Mouse (Mus musculus) yolk sac, embryonic 10.5 days (tissue): ENCODE data around the gene Xrcc1.
"Not testable (repeated sequence)": the region's sequence is repeated elsewhere in the genome, so short reads cannot be mapped to it uniquely, and the experiment has no call there.

ENCODE experiments used
- DNase-seq: peaks from one replicate; pipeline ENCODE4 v3.0.0-alpha.2; 2017; ENCODE audit warnings: low spot score

Gene Xrcc1

DNA sequence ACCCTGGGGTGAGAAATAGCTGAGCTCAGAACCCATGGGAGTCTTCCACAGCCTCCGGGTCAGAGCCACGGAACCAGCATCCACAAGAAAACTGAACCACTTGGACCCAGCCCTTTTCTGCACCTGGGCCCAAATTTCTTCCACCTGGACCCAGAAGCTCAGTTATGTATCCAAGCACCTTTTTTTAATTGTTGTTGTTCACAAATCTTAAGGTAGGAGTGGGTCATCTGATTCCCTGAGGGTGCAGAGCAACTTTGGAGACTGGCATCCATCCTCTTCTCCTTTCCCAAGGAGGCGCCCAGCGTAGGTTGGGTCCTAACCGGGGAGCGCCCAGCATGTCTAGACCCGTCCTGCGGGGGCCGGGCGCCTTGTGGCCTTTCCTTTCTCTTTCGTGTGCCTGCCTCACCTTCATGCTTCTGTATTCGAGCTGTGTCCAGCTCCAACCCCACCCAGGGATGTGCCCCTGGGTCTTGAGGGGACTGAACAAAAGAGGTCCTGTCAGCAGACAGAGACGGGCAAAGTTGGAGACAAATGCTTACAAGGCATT is at the start of gene Xrcc1, which contains the start of gene Pinlyp:
Gene Xrcc1 (plus strand): TSS at position 222 of the 547 bp plus-strand sequence.
Gene Pinlyp (minus strand): TSS at position 51 of the 547 bp plus-strand sequence.
- DNase-seq: no peak

DNA sequence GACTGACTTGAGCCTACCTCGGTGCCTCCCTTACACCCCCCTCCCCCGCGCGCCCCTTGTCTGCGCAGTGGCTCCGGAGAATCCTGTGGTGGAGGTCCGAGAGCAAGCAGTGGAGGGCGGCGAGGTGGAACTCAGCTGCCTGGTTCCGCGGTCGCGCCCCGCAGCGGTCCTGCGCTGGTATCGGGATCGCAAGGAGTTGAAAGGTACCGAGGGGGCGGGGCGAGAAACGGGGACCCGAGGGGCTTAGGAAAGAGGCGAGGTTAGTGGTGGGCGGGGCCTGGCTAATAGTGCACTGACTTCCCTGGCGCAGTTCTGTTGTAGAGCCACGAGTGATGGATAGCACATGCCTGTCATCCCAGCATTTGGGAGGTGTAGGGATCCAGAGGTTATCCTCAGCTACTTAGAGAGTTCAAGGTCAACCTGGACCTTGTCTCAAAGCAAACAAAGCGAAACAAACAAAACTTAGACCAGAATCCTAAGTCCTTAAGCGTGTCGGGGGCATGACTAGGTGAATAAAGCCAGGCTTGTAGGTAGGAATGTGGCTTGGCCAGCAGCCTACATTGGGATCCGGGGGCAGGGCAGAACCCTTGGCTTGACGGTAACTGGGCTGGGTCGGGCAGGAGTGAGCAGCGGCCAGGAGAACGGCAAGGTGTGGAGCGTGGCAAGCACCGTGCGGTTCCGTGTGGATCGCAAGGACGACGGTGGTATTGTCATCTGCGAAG is 46.1 kb upstream of the Xrcc1 start:
- DNase-seq: no peak

DNA sequence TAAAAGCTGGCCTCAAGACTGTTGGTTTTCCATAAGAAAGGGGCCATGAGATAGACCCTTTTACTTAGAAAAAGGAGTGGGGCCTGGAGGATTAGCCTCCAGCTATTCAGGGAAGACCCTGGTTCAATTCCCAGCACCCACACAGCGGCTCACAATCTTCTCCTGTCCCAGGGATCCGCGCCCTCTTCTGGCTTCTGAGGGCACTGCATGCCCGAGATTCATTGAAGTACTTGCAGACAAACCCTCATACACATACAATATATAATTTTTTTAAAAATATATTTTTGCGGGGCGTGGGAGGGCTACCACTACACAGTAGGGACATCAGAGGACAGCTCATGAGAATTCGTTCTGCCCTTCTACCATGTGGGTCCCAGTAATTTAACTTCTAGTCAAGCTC is 45.2 kb upstream of the Xrcc1 start:
- DNase-seq: no peak

DNA sequence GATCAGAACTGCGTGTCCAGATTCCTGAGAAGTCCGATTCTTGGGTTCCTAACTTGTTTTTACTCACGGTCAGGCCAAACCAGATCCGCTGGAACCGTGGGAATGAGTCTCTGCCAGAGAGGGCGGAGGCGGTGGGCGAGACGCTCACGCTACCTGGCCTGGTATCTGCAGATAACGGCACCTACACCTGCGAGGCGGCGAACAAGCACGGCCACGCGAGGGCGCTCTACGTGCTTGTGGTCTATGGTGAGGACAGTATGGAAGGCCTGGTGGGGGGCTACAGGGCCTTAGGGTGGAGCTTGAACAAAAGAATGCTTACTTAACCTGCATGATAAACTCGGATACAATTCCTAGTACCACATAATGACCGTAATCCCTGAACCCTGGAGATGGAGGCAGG is 44.6 kb upstream of the Xrcc1 start:
- no peak for DNase-seq

DNA sequence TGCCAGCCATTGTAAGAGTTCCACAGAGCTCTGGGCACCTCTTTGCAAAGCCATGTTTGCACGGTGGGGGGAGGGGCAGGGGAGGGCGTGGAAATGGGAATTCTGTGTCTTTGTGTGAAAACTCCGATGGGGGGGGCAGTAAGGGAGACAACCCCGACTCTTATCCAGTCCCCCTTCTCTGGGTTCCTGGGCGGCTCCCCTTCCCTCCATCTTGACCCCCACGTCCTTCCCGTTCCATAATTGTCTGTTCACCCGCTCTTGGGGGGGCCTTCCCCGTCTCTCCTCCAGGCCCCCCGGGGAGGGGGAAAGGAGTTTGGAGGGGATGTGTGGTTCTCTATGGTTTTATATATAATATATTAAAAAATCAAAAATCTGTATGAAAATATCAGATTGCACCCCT is 42.1 kb upstream of the Xrcc1 start:
- DNase-seq: no peak

DNA sequence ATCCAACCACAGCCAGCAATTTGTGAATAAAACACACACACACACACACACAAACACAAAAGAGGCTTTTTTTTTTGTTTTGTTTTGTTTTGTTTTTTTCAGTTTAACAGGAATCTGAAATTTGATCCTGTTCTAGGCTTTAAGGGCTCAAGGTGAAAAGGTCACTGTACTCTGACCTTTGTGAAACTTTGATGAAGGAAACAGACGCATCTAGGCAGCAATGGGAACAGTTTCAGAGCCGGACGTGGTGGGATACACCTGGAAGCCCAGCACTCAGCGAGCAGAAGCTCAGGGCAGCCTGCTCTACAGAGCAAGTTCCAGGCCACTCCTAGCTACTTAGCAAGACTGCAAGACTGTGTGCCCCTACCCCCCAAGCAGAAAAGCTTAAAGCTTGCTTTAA is 41.2 kb upstream of the Xrcc1 start:
- DNase-seq: no peak

DNA sequence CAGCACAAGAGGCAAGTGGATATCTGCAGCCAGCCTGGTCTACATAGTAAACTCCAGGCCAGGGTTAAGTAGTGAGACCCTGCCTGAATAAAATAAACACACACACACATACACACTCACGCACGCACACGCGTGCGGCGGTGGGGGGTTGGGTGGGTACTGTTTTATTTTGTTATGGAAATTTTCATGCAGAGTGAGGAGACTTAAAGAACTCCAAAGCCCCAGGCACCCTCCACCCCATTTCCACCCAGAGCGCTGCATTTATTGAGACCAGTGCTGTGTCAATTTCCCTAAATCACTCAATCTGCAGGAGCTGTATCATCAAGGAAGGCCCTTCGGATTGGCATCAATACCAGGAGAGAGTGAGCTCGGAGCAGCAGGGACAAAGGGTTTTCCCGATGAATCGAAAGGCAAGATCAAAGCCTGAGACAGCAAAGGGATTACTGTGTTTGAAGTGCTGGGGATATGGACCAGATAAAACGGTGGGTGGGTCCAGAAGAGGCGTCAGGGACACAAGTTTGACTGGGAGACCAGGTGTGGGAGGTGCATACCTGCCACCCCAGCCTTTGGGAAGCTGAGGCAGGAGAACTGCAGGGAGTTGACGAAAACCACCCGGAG is 40.5 kb upstream of the Xrcc1 start:
- DNase-seq: no peak

DNA sequence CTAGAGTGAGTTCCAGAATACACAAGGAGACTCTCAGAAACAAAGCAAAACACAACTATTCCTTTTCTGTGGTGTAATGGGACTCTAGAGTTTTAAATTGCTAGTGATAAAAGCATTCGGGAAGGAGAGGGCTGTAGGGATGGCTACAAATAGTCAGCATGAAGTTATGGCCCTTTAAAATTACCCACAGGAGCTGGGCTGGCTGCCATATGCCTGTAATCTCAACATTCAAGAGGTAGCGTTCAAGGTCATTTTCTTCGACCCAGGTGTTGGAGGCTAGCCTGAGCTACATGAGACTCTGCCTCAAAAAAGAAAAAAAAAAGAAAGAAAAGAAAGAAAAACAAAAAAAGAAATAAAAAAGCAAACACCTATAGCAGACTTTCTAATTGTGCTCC is 40.0 kb upstream of the Xrcc1 start:
- DNase-seq: no peak

DNA sequence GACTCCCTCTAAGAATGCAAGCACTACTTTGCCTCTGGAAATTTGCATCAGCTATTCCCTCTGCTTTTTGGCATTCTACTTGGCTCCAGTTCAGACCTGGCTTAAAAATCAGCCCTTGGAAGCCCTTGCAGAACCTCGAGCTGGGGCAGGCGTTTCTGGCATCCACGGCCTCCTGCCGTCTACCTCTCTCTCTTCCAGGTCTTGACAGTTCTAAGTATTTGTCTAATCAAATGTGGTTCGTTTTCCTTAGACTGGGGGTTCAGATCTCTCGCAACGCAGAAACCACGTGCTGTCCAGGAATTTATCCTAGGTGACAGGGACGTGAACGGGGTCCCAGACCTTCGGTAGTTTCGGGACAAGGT is 39.6 kb upstream of the Xrcc1 start:
- no peak for DNase-seq

DNA sequence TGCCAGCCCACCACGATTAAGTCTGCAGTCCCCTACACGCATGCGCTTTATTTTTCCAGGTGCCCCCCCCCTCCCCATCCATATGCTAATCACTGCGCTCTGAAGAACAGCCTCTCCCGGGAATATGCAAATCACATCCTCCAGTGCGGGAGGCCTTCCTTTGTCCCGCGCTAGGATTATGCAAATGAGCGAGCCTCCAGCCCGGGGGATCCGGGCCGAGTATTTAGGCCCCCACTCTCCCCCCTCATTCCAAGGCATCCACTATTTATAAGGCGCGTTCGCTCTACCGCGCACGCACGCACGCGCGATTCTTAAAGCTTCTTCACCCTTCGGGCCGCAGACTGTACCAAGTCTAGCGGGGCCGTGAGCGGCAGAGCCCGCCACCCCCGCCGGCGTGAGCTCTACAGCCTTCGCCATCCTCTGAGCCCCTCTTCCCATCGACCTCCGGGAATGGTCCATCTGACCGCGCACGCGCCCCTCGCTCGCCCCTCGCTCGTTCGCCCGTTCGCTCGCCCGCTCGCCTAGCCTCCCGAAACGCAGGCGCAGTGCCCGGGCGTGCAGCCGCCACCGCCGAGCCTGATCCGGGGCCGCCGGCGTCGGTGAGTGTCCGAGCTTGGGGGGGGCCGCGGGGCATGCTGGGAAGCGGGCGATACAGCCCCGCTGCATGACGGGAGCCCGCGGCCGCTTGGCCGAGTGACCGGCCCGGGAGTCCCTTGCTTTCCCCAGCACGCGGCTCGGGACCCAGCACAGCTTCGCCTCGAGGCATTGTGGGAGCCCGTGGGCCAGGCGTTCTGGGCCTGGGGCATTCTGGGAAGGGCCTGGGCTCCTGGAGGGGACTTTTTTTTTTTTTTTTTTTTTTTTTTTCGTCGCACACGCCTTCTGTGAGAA is 39.0 kb upstream of the Xrcc1 start, which contains the start of gene Zfp428:
Gene Zfp428 (plus strand): TSS at position 169 of the 888 bp plus-strand sequence.
- peak; percentile 89 for DNase-seq

DNA sequence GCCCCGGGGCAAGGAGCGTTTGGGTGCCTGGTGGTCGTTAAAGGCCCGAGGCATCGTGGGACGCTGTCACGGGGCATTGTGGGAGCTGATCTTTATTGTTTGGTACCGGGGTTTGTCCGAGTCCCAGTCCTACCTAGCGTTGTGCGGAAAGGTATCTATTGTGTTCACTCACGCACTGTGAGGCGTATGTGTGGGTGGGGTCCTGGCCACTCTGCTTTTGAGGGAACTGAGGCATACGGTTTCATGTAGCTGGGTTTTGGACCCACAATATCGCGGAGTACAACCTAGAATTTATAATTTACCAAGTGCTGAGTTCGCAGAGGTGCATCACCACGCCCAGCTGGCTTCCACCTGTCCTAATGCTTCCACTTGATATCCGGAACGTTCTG is 38.4 kb upstream of the Xrcc1 start:
- no peak for DNase-seq

DNA sequence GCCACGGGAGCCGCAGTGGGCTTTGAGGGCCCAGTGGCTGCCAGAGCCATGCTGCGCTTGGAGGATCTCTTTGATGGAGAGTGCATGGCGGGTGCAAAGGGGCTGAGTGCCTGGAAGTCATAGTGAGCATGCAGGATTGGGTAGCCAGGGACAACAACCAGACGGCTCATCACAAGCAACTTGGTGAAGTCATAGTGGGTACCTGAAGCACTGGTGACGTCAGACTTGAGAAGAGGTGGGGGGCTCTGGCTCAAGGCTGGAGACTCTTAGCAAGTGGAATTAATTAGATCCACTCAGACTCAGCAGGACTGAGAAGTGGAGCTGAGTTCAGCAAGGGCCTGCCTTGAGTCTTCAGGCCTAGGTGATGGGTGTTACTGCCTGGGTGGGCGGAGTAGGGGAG is 33.7 kb upstream of the Xrcc1 start, which contains the start of gene AC161166.1:
Gene AC161166.1 (minus strand): TSS at position 101 of the 400 bp plus-strand sequence.
- DNase-seq: no peak

DNA sequence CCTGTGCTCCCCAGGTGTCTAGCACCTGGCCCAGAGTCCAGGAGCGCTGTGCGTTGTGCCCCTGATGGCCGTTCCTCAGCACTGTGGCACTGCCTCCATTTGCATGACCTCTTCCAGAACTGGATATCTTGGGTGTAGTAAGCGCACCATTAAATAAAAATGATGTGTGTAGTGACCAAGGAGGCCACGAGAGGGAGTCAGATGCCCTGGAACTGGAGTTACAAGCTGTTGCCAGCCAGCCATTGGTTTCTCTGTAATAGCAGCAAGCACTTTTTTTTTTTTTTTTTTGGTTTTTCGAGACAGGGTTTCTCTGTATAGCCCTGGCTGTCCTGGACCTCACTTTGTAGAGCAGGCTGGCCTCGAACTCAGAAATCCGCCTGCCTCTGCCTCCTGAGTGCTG is 29.8 kb upstream of the Xrcc1 start:
- not testable (repeated sequence) for DNase-seq

DNA sequence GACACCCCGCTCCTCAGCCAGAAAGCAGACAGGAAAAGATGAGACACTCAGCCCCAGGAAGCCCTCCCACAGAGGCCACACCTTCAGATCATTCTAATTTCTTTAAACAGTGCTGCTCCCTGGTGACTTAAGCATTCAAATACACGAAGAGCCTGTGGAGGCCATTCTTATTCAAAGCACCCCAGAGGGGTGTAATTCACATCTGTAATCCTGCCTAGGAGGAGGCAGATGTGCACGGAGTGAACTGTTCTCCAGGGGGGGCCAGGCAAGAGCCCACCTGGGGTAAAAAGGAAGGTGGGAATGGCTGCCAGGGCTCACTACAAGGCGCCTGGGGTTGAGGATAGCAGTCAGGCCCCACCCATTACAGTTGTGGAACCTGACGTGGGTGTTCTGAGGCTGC is 29.0 kb upstream of the Xrcc1 start:
- no peak for DNase-seq

DNA sequence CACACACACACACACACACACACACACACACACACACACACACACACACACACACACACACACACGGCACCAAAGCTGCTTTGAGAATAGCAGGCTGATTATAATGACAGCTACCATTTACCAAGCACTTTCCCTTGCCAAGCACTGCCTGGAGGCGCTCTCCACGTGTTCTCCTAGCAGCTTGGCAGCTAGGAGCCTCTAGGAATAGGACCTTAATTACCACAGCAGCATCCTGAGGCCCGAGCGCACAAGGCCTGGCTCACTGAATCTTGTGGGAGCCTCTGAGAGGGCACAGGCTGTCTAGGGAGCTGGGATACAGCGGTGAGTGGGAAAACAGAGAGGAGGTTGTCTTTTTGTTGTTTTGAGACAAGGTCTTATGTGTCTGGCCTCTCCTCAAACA is 28.4 kb upstream of the Xrcc1 start:
- no peak for DNase-seq

DNA sequence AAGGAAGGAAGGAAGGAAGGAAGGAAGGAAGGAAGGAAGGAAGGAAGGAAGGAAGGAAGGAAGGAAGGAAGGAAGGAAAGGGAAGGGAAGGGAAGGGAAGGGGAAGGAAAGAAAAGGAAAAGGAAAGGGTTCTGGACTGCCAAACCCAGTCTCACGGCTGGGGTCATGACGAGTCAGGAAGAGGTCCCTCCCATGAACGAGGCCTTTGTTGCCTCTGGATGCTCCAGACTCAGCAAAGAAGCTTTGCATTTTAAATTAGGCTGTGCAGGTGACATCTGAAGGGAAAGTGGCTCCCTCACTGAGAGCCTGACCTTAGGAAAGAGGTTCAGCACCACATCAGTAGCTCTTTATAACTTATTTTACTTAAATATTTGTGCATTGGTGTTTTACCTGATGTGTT is 27.0 kb upstream of the Xrcc1 start:
- no peak for DNase-seq

DNA sequence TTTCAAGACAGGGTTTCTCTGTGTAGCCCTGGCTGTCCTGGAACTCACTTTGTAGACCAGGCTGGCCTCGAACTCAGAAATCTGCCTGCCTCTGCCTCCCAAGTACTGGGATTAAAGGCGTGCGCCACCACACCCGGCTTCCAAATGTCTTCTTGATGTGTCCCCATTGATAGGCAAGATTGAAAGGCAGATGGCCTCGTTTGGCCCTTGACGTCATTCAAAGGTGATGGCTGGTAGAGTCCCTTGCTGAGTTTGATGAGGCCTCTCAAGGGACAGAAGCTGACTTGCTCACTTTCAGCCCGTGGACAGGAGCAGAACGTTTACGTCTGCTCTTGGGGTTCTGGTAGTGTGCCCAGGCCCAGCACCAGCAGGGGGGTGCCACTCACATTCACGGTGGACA is 26.0 kb upstream of the Xrcc1 start:
- DNase-seq: not testable (repeated sequence)

DNA sequence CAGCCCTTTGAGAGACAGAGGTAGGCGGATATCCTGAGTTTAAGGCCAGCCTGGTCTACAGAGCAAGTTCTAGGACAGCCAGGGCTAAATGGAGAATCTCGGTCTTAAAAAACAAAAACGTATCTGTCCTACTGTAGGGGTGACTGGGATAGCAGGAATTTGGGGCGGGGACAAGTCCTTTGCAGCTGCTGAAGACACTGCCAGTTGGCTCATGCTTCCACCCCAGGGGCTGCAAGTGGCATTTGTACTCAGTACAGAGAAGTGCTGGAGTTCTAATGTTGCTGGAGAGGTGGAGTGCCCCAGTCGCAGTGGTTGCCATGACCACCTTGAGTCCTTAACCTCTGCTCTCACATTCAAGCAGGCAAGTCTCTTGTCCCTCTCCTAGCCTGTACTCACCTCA is 23.3 kb upstream of the Xrcc1 start:
- no peak for DNase-seq

DNA sequence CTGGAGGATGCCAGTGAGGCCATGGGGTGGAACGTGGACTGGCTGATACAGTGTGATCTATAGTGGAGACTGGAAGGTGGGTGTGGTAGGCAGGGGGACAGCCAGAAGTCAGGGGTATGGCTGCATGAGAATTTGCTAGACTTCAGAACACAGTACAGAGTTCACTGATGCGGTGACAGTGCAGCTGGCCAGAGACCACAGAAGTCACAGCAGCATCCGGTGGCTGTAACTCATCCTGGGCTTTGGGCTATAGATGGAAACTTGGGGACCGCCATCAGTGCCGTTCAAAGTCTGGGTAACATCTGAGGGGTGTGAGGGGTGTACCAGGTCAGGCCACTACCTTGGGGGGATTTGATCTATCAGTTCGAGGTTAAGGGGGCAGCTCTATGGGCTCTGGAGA is 22.4 kb upstream of the Xrcc1 start:
- no peak for DNase-seq

DNA sequence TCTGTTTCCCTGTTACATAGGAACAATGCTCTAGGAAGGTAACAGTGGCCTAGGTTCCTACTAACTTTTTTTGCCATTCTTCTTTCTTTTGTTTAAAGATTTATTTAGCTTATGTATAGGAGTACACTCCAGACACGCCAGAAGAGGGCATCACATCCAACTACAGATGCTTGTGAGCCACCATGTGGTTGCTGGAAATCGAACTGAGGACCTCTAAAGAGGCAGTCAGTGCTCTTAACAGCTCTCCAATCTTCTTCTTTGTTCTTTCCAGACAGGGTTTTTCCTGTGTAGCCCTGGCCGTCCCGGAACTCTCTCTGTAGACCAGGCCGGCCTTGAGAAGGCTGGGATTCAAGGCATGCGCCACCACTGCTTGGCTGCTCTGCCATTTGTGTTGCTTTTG is 21.1 kb upstream of the Xrcc1 start:
- no peak for DNase-seq

DNA sequence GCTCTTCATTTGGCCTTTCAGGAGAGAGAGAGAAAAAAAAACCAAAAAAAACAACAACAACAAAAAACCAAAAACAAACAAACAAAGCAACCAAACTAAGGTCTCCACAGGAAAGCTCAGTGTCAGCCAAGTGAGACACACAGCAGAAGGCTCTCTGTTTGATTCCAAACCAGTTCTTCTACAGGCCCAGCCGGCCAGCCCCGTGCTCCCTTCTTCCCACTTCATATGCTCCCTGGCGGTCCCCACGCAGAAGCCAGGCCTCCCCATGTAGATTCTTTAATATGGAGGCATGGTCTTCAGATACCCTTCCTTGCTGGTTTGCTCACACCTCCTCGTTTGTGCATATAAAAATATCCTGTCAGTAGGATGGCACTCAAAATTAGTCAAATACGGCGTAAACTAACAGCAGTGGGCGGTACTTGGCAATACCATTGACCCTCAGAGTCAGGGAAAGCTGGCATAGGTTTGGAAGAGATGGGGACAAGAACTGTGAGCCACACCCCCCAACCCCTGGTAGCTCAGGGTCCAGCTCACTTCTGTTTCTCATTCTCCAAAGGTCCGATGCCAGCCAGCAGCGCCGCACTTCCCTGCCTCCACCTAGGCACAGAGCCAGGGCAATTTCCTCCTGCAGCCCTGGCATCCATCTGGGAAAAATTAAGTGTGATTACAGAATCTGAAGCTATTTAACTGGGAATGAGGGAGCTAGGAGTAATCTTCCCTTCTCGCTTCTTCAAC is 20.2 kb upstream of the Xrcc1 start:
- DNase-seq: no peak

DNA sequence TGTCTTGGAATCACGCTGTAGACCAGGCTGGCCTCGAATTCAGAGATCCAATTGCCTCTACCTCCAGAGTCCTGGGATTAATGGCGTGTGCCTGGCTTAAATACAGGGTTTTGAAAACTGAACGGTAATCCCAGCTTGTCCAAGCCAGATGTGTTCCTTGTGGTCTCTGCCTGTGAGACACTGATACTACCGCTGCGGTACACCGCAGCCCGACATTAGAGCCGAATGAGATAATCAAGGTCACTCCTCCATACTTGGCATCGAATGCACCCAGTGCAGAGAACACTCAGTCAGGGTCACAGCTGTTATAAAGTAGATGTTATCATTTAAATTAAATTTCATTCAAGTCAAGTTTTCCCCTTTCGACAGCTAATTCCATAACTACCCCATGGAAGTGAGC is 17.2 kb upstream of the Xrcc1 start:
- DNase-seq: no peak
